Mouse (Mus musculus) forebrain, embryonic 13.5 days (tissue): Measurements from ENCODE around the gene Dnajb3. TPM values are rescaled to one million over a fixed set of nuclear protein-coding genes. Genes with fewer than 3 reads are reported as not detected.

Experiments
- ATAC-seq: fragments of 200-750 bp; cut with Nextera tagmentation; 2 replicates; pipeline ENCODE4 v1.8.0; 2017
- H3K27ac ChIP-seq: fragments of 300-500 bp; sonication (generic); 2 replicates; pipeline ENCODE4 v1.5.1; 2015; ENCODE audit warnings: inconsistent platforms, mild to moderate bottlenecking, moderate library complexity
- H3K27me3 ChIP-seq: fragments of 300-500 bp; sonication (generic); 2 replicates; pipeline ENCODE4 v1.6.1; 2015; ENCODE audit warnings: mild to moderate bottlenecking, inconsistent platforms
- H3K36me3 ChIP-seq: fragments of 300-500 bp; sonication (generic); 2 replicates; pipeline ENCODE4 v1.6.1; 2015; ENCODE audit warnings: mild to moderate bottlenecking, inconsistent platforms; ENCODE audit not compliant: poor library complexity, severe bottlenecking
- H3K4me1 ChIP-seq: fragments of 300-500 bp; sonication (generic); 2 replicates; pipeline ENCODE4 v1.6.1; 2015; ENCODE audit warnings: inconsistent platforms
- H3K4me2 ChIP-seq: fragments of 300-500 bp; sonication (generic); 2 replicates; pipeline ENCODE4 v1.6.1; 2015; ENCODE audit warnings: inconsistent platforms, mild to moderate bottlenecking, moderate library complexity
- H3K4me3 ChIP-seq: fragments of 300-500 bp; sonication (generic); 2 replicates; pipeline ENCODE4 v1.5.1; 2015; ENCODE audit warnings: mild to moderate bottlenecking, inconsistent platforms
- H3K9ac ChIP-seq: fragments of 300-500 bp; sonication (generic); 2 replicates; pipeline ENCODE4 v1.6.1; 2015; ENCODE audit warnings: mild to moderate bottlenecking, inconsistent platforms
- H3K9me3 ChIP-seq: fragments of 300-500 bp; sonication (generic); replicated peaks from 2 replicates; pipeline ENCODE4 v1.6.1; 2016; ENCODE audit warnings: inconsistent platforms
- WGBS: fragments of 180-500 bp; shearing (Covaris S2); methylation state at CpG from one replicate; pipeline ENCODE4 v1.1.7; 2015; 5-methylcytosine and 5-hydroxymethylcytosine counted together
- polyA plus RNA-seq: library from polyadenylated mRNA; unstranded; fragments of >200 nt; fragmentation: Nextera tagmentation; extraction: Ambion mirVana; gene quantifications from 2 replicates; pipeline ENCODE4 v1.2.1, GENCODE M21; 2015

Dnajb3 gene
- polyA plus RNA-seq, 1 experiment from 2014 or later: 12.5 TPM

DNA sequence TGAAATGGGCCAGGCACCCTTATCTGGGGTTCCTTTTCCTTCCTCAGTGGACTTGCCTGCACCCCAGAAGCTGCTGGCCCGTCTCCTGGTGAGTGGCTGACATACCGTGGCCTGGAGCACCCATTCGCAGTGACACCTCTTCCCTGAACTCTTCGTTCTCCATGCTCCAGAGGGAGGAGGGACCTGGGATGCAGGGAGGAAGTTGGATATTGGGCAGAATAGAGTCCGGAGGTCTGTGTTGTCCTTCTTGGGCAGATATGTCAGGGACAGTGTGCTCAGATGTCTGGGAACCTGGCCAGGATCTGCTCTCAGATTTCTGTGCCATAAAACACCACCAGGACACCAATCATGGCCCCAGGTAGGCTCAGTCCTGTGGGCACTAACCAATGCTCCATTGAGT lies 34.5 kb upstream of the Dnajb3 start:
- Histone ChIP-seq H3K9ac (no peak overlapping the region), H3K4me2 (no peak overlapping the region), H3K4me1 (no peaks in the 10 kb centered on the region), H3K27ac (no peak overlapping the region), H3K27me3 (no peaks in the 10 kb centered on the region), H3K9me3 (peaks cover 95% of the 10 kb centered on the region), H3K36me3 (no peaks in the 10 kb centered on the region), H3K4me3 (no peak overlapping the region)
- ATAC-seq: no peak
- 73% methylated on average over 5 of the region's 5 CpGs for WGBS

DNA sequence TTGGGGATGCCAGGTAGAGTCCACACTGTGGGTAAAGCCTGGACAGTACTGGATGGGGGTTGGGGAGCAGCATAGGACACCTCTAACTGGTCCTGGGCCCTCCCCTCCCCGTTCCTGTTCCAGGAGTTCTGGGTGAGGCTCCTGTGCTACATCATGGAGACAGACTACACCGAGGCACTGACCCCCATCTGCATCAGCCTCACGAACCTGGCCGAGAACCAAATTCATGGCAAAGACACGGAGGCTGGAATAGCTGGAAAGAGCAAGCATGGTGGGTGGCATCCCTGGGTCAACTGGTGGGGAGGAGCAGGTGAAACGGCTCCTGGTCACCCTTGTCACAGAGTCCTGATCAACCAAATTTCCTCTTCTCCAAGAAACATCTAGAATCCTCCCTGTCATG lies 33.2 kb upstream of the Dnajb3 start:
- Histone ChIP-seq H3K9ac (no peak overlapping the region), H3K36me3 (no peaks in the 10 kb centered on the region), H3K4me2 (no peak overlapping the region), H3K9me3 (peaks cover 95% of the 10 kb centered on the region), H3K4me1 (no peaks in the 10 kb centered on the region), H3K27ac (no peak overlapping the region), H3K4me3 (no peak overlapping the region), H3K27me3 (no peaks in the 10 kb centered on the region)
- WGBS: 78% methylated on average over 6 of the region's 6 CpGs
- 0 out of 2 replicates have a peak, but pooled peaks have one; percentile 11 for ATAC-seq

DNA sequence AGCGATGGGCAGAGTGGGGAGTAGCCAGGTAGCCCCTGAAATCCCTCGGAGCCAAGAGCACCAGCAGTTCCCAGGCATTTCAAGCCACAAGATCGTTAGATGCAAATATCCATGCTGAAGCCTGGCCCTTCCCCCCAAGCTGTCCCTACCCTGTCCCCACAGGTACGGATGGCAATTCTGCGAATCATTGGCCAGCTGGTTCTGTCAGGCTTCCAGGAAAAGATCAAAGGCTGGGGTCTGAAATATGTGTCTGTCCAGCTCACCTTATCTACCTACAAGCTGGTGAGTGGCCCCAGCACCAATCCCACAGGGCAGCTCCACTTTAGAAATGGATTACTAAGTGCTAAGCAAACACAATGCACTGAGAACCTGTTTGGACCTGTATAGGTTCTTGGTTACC lies 31.7 kb upstream of the Dnajb3 start:
- Histone ChIP-seq H3K27me3 (no peaks in the 10 kb centered on the region), H3K4me2 (no peak overlapping the region), H3K4me3 (no peak overlapping the region), H3K27ac (no peak overlapping the region), H3K9me3 (peaks cover 96% of the 10 kb centered on the region), H3K4me1 (no peaks in the 10 kb centered on the region), H3K9ac (no peak overlapping the region), H3K36me3 (no peaks in the 10 kb centered on the region)
- ATAC-seq: no peak
- WGBS: 81% methylated on average over 5 of the region's 5 CpGs

DNA sequence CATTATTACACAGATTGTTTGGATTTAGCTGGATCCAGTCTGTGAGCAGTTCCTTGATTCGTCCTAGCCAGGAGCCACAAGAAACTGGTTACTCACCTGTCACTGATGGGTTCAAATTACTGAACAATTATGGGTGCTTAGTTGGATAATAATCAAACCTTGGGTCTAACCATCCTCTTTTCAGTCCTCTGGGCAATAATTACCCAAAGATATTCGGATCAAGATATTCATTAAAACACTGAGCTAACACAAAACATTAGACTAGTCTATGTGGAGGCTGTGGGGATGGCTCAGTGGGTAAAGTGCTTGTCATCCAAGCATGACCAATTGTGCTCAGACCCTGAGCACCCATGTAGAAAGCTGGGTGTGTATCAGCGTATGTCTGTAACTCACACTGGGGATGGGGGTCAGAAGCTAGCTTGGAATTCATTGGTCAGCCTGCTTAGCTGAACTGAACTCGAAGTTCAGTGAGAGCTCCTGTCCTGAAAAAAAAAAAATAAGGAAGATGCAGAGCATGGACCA lies 30.4 kb upstream of the Dnajb3 start:
- H3K27ac ChIP-seq: no peak overlapping the region
- no peaks in the 10 kb centered on the region for H3K4me1 ChIP-seq
- H3K4me3 ChIP-seq: no peak overlapping the region
- no peaks in the 10 kb centered on the region for H3K36me3 ChIP-seq
- no peak overlapping the region for H3K9ac ChIP-seq
- H3K27me3 ChIP-seq: no peaks in the 10 kb centered on the region
- ATAC-seq: no peak
- no peak overlapping the region for H3K4me2 ChIP-seq
- 62% methylated on average over 4 of the region's 4 CpGs for WGBS
- peaks cover 97% of the 10 kb centered on the region for H3K9me3 ChIP-seq

DNA sequence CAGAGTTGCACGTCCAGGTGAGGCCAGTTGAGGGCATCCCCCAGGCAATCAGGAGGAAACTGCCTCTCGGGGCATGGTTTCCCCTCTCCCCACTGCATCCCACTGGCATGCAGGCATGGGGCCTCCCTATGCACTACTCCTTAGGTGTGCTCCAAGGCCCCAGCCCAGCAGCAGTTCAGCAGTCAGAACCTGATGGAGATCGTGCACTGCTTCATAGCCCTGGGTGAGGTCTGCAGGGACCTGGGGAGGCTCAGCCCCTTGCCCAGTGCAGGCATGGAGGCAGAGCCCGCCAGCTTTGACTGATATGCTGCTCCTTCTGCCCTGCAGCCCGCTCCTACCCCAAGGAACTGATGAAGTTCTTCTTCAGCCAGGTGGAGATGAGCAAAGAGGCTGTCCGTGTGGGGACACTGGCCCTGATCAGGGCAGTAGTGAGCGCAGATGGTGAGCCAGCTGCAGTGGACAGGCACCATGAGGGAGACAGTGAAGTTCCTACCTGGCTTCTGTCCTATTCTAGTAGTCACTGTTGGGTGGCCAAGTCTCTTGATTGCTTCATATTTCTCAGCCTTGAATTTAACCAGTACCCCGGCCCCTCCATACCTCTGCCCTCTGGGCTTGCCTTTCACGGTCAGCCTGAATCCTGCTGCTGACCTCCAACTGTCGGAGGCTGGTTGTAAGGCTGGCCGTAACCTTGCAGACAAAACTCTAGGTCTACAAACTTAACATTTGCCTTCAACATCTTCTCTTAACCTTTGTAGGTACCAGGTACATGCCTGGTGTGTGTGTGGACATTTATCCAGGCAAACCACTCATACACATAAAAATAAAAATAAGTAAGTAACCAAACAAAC lies 29.7 kb upstream of the Dnajb3 start:
- Histone ChIP-seq H3K4me3 (no peak overlapping the region), H3K27me3 (no peaks in the 10 kb centered on the region), H3K9me3 (peaks cover 97% of the 10 kb centered on the region), H3K4me2 (no peak overlapping the region), H3K4me1 (no peaks in the 10 kb centered on the region), H3K36me3 (no peaks in the 10 kb centered on the region), H3K9ac (no peak overlapping the region), H3K27ac (no peak overlapping the region)
- ATAC-seq: no peak
- 63% methylated on average over 11 of the region's 11 CpGs for WGBS

DNA sequence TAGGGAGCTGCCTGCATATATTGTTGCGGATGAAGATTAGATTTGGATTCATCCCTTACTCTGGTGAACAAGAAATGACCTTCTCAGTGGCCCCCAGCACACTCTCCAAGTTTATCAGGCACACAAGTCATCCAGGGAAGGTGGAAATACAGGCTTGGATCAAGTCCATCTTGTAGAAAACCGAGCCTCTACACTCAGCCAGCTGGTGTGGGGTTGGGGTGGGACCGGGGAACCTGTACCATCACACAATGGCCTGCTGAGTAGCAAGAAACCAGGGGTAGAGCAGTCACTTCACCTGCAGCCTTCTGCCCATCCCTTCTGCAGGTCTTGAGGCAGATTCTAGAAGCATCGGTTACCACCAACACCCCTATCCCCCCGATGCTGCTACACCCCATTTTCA lies 29.1 kb upstream of the Dnajb3 start:
- H3K4me2 ChIP-seq: no peak overlapping the region
- H3K36me3 ChIP-seq: no peaks in the 10 kb centered on the region
- H3K9ac ChIP-seq: no peak overlapping the region
- H3K27ac ChIP-seq: no peak overlapping the region
- peaks cover 97% of the 10 kb centered on the region for H3K9me3 ChIP-seq
- no peaks in the 10 kb centered on the region for H3K4me1 ChIP-seq
- no peaks in the 10 kb centered on the region for H3K27me3 ChIP-seq
- no peak overlapping the region for H3K4me3 ChIP-seq
- ATAC-seq: no peak
- 44% methylated on average over 5 of the region's 5 CpGs for WGBS

DNA sequence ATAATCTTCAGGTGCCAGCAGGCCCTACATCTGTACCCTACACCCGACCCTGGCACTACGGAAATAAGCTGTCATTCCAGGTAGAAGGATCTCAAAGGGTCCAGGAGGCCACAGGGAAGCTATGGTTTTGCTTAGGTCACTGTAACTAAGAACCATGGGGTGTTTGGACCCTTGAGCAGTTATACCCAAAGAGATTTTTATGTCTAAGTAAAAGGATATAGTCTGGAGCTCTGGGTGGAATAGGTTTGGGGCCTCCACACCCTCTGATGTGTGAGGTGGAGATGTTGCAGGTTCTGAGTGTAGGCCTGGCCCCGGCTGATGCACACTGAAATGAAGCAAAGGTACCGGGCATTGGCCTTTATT lies 28.6 kb upstream of the Dnajb3 start:
- WGBS: 64% methylated on average over 4 of the region's 4 CpGs
- Histone ChIP-seq H3K9ac (no peak overlapping the region), H3K4me3 (no peak overlapping the region), H3K27ac (no peak overlapping the region), H3K4me2 (no peak overlapping the region), H3K36me3 (no peaks in the 10 kb centered on the region), H3K9me3 (peaks cover 97% of the 10 kb centered on the region), H3K4me1 (no peaks in the 10 kb centered on the region), H3K27me3 (no peaks in the 10 kb centered on the region)
- ATAC-seq: no peak

DNA sequence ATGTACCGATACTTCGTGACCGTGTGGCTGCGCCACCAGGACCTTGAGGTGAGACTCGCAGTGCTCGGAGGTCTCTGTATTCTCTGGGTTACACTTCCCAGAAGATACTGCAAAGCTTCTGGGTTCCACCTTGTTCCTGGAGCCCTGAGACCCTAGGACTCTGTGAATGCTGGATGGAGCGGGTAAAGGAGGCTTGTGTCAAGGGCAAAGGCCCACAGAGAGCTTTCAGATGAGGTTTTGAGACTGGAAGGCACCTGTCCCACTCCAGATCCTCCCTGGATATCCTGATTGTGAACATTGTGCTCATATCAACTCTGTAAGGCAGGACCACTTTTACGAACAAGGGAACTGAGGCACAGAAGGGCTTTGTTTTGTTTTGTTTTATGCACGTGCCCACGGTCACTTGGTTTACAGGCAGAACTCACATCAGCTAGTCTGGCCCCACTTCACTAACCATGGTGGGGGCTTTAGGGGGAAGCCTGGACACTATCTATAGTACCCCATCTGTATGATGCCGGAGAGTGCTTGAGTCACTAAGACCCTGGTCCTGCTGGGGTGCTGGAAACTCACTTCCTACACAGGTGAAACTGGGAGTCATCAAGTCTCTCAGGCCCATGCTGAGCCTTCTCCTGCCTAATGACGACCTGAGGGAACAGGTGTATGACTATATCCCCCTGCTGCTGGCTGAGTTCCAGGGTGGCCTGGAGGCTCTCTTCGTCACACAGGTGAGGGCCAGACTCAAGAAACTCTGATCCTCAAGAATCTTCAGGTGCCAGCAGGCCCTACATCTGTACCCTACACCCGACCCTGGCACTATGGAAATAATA lies 28.1 kb upstream of the Dnajb3 start:
- Histone ChIP-seq H3K9me3 (peaks cover 97% of the 10 kb centered on the region), H3K4me1 (no peaks in the 10 kb centered on the region), H3K9ac (no peak overlapping the region), H3K27ac (no peak overlapping the region), H3K27me3 (no peaks in the 10 kb centered on the region), H3K4me2 (no peak overlapping the region), H3K36me3 (no peaks in the 10 kb centered on the region), H3K4me3 (no peak overlapping the region)
- 69% methylated on average over 14 of the region's 14 CpGs for WGBS
- no peak for ATAC-seq

DNA sequence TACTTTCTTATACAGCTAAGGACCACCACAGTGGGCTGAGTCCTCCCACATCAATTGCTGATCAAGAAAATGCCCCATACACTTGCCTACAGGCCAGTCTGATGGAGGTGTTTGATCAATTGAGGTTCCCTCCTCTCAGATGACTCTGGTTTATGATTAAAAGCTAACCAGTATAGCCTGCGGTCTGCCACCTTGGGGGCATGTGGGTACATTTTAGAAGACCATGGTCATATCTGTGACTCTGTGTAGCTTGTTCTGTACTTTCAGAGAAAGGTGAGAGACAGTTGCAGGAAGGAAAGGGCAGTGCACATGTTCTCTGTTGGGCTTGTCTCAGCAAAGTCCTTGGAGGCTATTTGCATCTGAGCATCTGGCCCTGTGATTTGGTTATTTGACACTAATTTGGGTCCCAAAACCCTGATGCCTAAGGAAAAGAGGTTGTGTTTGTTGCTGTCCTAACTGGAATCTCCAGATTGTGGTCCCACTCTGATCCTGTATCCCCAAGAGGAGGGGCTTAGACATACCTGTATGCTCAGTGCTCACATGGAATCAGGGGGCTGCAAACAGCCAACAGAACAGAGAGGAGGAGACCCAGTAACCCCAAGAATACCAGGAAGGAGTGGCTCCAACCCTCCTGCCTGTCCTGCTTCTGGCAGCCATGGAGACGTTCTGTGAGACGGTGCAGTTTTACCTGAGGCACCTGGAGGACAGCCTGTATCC lies 27.2 kb upstream of the Dnajb3 start:
- Histone ChIP-seq H3K27ac (no peak overlapping the region), H3K9me3 (peaks cover 97% of the 10 kb centered on the region), H3K36me3 (no peaks in the 10 kb centered on the region), H3K4me3 (no peak overlapping the region), H3K4me2 (no peak overlapping the region), H3K4me1 (no peaks in the 10 kb centered on the region), H3K27me3 (no peaks in the 10 kb centered on the region), H3K9ac (no peak overlapping the region)
- 54% methylated on average over 3 of the region's 3 CpGs for WGBS
- no peak for ATAC-seq

DNA sequence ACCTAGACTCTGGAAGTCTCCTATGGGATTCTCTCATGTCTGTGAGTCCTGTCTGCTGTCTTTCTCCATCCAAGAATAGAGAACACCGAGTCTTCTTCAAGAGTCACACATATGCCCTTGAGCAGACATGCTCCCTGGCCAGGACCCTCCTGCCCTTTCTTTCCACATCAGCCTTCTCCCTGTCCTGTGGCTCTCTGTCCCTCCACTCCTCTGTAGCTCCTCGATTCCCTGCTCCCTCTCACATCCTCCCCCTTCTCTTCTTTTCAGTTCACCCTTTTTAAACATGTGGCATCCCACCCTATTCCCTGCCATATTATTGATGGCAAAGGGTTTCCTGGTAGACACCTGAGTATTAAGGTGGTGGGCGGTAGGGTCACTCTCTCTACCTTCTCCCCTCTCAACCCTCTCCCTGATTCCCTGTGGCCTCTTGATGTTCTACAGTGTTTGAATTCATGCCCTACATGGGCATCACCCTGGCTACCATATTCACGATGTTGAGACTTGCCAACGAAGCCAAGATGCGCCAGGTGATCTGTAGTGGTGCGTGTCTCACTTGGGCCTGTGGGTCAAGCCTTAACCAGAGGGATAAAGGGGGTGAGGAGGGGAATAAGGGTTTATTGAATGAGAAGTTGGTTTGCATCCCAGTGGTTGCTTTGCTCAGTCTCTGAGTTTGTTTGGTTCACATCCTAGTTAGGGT lies 26.4 kb upstream of the Dnajb3 start:
- Histone ChIP-seq H3K4me2 (no peak overlapping the region), H3K9me3 (peaks cover 97% of the 10 kb centered on the region), H3K27ac (no peak overlapping the region), H3K27me3 (no peaks in the 10 kb centered on the region), H3K4me3 (no peak overlapping the region), H3K9ac (no peak overlapping the region), H3K4me1 (no peaks in the 10 kb centered on the region), H3K36me3 (no peaks in the 10 kb centered on the region)
- no peak for ATAC-seq
- WGBS: 70% methylated on average over 7 of the region's 7 CpGs

DNA sequence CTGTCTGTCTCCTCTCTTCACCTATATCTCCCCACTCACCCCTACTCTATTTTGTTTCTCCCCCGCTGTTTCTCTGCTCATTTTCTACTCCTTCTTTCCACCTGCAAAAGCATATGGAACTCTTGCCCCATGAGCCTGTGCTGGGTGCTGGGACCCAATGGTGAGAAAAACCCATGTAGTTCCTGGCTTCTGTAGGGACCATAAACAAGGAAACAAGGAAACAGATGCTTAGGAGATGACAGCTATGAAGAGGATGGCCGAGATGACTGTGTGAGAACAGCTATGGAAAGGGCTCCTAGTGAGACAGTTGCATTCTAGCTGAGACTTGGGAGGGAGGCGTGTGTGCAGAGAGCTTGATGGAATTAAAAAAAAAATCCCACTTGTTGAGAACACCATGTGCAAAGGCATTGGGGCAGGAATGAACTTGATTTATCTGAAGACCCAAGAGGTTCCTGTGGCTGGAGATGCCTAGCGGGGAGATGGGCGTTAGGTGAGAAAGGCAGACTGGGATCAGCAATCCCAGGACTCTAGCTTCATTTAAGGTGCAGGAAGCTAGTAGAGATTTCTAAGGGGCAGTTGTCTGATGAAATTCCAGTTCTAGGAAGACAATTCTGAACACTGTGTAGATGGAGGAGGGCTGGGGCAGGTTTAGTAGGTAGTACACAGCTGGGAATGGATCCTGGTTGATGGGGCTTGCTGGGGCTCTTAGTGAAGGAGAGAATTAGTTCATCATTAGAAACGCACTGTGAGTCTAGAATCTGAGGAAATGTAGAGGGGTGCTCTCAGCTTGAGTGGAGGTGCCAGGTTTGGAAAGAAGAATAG lies 25.6 kb upstream of the Dnajb3 start:
- WGBS: 75% methylated on average over 6 of the region's 6 CpGs
- no peaks in the 10 kb centered on the region for H3K4me1 ChIP-seq
- H3K9me3 ChIP-seq: peaks cover 100% of the 10 kb centered on the region
- no peak for ATAC-seq
- no peaks in the 10 kb centered on the region for H3K27me3 ChIP-seq
- H3K9ac ChIP-seq: no peak overlapping the region
- no peak overlapping the region for H3K4me2 ChIP-seq
- no peak overlapping the region for H3K27ac ChIP-seq
- no peaks in the 10 kb centered on the region for H3K36me3 ChIP-seq
- no peak overlapping the region for H3K4me3 ChIP-seq
